Mouse (Mus musculus) heart, adult 2 months (tissue): Measurements from ENCODE around the gene H6pd.

ENCODE experiments used
- CTCF ChIP-seq: fragments of 200-600 bp; IDR thresholded peaks from 2 replicates; pipeline ENCODE4 v1.8.1; 2022; ENCODE audit warnings: antibody characterized with exemption, mild to moderate bottlenecking, moderate library complexity
- EP300 ChIP-seq: fragments of 200-500 bp; IDR thresholded peaks from 2 replicates; pipeline ENCODE4 v1.6.1; 2011; ENCODE audit warnings: low read depth, low read length, control low read depth; ENCODE audit not compliant: insufficient read depth
- POLR2A ChIP-seq: fragments of 200-500 bp; IDR thresholded peaks from 2 replicates; pipeline ENCODE4 v1.6.1; 2011; ENCODE audit warnings: mild to moderate bottlenecking, low read depth, low read length, control low read depth; ENCODE audit not compliant: insufficient read depth

GRCm38 (mm10) chr4:150010054-150010730, 1.4 kb upstream of the H6pd start:
- TF ChIP-seq CTCF: no peak
- TF ChIP-seq POLR2A: no peak
- TF ChIP-seq EP300: no peak
